Mouse (Mus musculus) hindbrain, embryonic 16.5 days (tissue): Measurements from ENCODE around the gene Parp12. TPM values are rescaled to one million over a fixed set of nuclear protein-coding genes. Genes with fewer than 3 reads are reported as not detected.

Experiments used
- ATAC-seq: fragments of 200-750 bp; cut with Nextera tagmentation; 2 replicates; pipeline ENCODE4 v1.8.0; 2017; ENCODE audit warnings: moderate TSS enrichment, moderate library complexity
- H3K27ac ChIP-seq: fragments of 300-500 bp; sonication (generic); 2 replicates; pipeline ENCODE4 v1.5.1; 2014; ENCODE audit warnings: low read depth, mild to moderate bottlenecking, control low read depth, low read length, moderate library complexity
- H3K27me3 ChIP-seq: fragments of 300-500 bp; sonication (generic); replicated peaks from 2 replicates; pipeline ENCODE4 v1.6.1; 2014; ENCODE audit warnings: low read length; ENCODE audit not compliant: control insufficient read depth, insufficient read depth
- H3K36me3 ChIP-seq: fragments of 300-500 bp; sonication (generic); 2 replicates; pipeline ENCODE4 v1.6.1; 2014; ENCODE audit warnings: mild to moderate bottlenecking, low read length, moderate library complexity, mixed read lengths; ENCODE audit not compliant: control insufficient read depth, insufficient read depth
- H3K4me1 ChIP-seq: fragments of 300-500 bp; sonication (generic); 2 replicates; pipeline ENCODE4 v1.6.1; 2014; ENCODE audit warnings: low read depth, low read length; ENCODE audit not compliant: control insufficient read depth, insufficient read depth
- H3K4me2 ChIP-seq: fragments of 300-500 bp; sonication (generic); 2 replicates; pipeline ENCODE4 v1.6.1; 2014; ENCODE audit warnings: mild to moderate bottlenecking, low read length, control low read depth, moderate library complexity
- H3K4me3 ChIP-seq: fragments of 300-500 bp; sonication (generic); 2 replicates; pipeline ENCODE4 v1.5.1; 2014; ENCODE audit warnings: mild to moderate bottlenecking, low read length, control low read depth, moderate library complexity
- H3K9ac ChIP-seq: fragments of 300-500 bp; sonication (generic); 2 replicates; pipeline ENCODE4 v1.6.1; 2014; ENCODE audit warnings: low read depth, mild to moderate bottlenecking, control low read depth, low read length, moderate library complexity
- H3K9me3 ChIP-seq: fragments of 300-500 bp; sonication (generic); 2 replicates; pipeline ENCODE4 v1.6.1; 2014; ENCODE audit warnings: mild to moderate bottlenecking, low read length, moderate library complexity; ENCODE audit not compliant: control insufficient read depth
- WGBS: fragments of 180-500 bp; shearing (Covaris S2); extraction: QIAGEN DNeasy Blood & Tissue Kit; methylation state at CpG from one replicate; pipeline ENCODE4 v1.1.7; 2014; 5-methylcytosine and 5-hydroxymethylcytosine counted together
- polyA plus RNA-seq: library from polyadenylated mRNA; unstranded; fragments of >200 nt; fragmentation: Nextera tagmentation; extraction: Ambion mirVana; gene quantifications from 2 replicates; pipeline ENCODE4 v1.2.1, GENCODE M21; 2015

Parp12 gene
- 2.4 and 3.0 TPM in 2 replicates for polyA plus RNA-seq

DNA sequence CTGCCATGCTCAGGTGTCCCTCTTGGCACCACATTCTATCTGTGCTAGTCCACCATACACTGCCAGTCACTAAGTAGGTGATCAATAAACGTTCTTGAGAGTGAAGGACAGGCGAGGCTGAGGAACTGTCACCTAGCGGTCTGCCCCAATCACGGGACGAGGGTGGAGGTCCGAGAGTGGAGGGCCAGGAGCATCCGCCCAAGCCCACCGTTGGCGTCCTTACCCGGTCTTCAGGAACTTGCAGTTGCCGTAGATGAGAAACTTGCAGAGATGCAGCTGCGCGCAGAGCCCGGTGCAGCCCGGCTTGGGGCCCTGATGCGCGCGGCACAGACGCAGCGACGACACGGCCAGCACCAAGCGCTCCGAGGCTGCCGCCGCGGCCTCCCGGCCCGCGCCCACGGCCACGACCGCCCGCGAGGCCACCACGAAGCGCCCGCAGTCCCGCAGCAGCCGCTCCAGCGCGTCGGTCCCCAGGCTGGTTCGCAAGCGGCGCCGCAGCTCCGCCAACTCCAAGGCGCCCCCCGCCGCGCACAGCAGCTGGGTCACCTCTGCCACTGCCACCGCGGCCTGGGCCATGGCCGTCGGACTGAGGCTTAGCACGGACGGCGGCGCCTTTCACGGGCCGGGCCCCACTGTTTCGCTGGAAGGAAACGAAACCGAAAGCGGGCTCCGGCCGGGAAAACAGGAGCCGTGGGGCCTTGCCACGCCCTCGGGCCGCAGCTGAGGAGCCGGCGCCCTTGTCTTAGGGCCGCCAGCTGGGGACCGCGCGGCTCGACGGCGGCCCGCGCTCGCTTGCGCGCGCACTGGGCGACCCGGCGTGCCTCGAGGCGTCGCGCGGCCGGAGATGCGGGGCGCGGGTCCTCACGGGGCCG, at the start of gene Parp12:
TSS of gene Parp12 (minus strand) at position 766 of the 872 bp plus-strand sequence.
- H3K36me3 ChIP-seq = no peaks in the 10 kb centered on the region
- H3K27me3 ChIP-seq = peaks cover 21% of the 10 kb centered on the region
- peaks cover 4% of the 10 kb centered on the region for H3K9me3 ChIP-seq
- H3K4me2 ChIP-seq = peak within 1 kb of the TSS; percentile 77
- H3K4me3 ChIP-seq = peak within 1 kb of the TSS; percentile 65
- H3K27ac ChIP-seq = no peak within 1 kb of the TSS
- peaks cover 4% of the 10 kb centered on the region for H3K4me1 ChIP-seq
- peak within 1 kb of the TSS; percentile 72 for H3K9ac ChIP-seq
- peak; percentile 78 for ATAC-seq
- 2% methylated on average over 82 of the region's 101 CpGs for WGBS

DNA sequence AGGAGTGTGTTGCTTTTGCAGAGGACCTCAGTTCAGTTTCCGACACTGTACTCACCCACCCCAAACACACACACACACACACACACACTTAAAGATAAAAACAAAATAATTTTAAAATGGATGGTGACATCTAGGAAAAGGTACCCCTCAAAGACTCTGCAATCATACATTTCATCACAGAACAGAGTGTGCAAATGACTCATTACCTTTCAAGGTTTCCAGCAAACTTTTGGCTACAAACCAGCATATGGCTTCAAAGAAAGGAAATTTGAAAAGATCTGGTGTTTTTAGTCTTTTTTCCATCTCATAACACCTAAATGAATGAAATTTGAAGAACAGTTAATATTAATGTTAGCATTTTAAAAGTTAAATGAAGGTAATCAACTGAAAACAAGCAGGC, 46.7 kb upstream of the Parp12 start:
- no peaks in the 10 kb centered on the region for H3K9me3 ChIP-seq
- H3K4me1 ChIP-seq = no peaks in the 10 kb centered on the region
- 0 out of 2 replicates have a peak, but pooled peaks cover 2% of the 10 kb centered on the region for H3K36me3 ChIP-seq
- no peak overlapping the region for H3K27ac ChIP-seq
- no peak overlapping the region for H3K9ac ChIP-seq
- ATAC-seq = no peak
- WGBS = 100% methylated on average over 1 of the region's 1 CpGs
- no peak overlapping the region for H3K4me2 ChIP-seq
- no peak overlapping the region for H3K4me3 ChIP-seq
- no peaks in the 10 kb centered on the region for H3K27me3 ChIP-seq

DNA sequence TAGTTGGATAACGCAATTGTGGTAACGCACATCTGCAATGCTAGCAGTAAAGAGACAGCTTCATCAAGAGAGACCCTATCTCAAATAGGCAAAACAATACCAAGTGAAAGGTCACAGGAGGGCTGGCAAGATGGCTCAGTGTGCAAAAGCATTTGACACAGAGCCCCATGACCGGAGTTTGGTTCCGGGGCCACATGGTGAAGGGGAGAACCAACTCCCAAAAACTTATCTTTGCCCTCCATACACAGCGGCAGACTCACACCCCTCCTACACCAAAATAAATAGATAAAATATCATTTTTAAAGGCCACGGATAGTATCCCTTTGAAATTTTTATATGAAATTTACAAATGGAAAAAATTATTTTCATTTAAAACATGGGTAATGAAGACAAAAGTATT, 43.8 kb upstream of the Parp12 start:
- 0 out of 2 replicates have a peak, but pooled peaks cover 2% of the 10 kb centered on the region for H3K36me3 ChIP-seq
- H3K27me3 ChIP-seq = no peaks in the 10 kb centered on the region
- H3K27ac ChIP-seq = no peak overlapping the region
- no peak overlapping the region for H3K4me3 ChIP-seq
- no peak overlapping the region for H3K4me2 ChIP-seq
- H3K9me3 ChIP-seq = no peaks in the 10 kb centered on the region
- H3K4me1 ChIP-seq = no peaks in the 10 kb centered on the region
- H3K9ac ChIP-seq = no peak overlapping the region
- no peak for ATAC-seq
- WGBS = 97% methylated on average over 6 of the region's 6 CpGs

DNA sequence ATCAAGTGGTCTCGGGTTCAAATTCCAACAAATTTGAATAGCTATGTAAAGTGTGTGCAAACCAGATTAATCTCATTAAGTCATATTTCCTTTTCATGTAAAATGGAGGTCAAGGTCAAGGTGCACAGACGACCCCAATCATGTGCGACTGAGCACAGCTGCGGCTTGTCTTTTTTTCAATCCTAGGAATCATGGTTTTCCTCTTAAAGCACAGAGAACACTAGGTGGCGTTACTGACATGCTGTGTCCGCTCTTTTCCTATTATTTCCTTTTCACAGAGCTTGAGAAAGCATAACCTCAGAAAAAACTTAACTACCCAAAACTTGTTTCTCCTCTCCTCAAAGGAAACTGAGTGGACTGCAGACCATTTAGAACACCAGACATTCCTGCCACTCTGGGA, 27.9 kb upstream of the Parp12 start:
- no peaks in the 10 kb centered on the region for H3K27me3 ChIP-seq
- peaks cover 26% of the 10 kb centered on the region for H3K36me3 ChIP-seq
- no peak overlapping the region for H3K4me2 ChIP-seq
- no peaks in the 10 kb centered on the region for H3K9me3 ChIP-seq
- no peak overlapping the region for H3K4me3 ChIP-seq
- H3K27ac ChIP-seq = no peak overlapping the region
- no peaks in the 10 kb centered on the region for H3K4me1 ChIP-seq
- H3K9ac ChIP-seq = no peak overlapping the region
- no peak for ATAC-seq
- WGBS = 45% methylated on average over 6 of the region's 6 CpGs

DNA sequence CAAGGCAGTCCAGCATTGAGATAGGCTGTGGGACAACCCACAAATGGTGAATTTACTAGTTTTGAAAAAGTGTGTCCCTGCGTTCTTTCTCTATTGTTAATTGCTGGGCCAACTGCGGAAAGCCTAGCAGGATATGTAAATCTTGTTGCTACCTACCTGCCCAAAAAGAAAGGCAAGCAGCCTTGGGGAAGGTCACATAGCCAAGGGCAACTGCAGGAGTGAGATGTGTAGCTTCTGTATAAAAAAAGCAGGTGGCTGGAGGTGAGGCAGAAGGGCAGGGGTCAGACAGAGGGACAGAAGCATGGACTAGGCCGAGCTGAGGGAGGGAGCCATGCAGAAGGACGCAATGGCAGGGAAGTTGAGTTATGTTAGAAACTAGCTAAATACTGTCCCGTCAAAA, 14.4 kb upstream of the Parp12 start:
- Histone ChIP-seq H3K27me3 (no peaks in the 10 kb centered on the region), H3K36me3 (peaks cover 15% of the 10 kb centered on the region), H3K27ac (no peak overlapping the region), H3K4me3 (no peak overlapping the region), H3K9me3 (peaks cover 2% of the 10 kb centered on the region), H3K4me1 (no peaks in the 10 kb centered on the region), H3K4me2 (no peak overlapping the region), H3K9ac (no peak overlapping the region)
- WGBS = 62% methylated on average over 5 of the region's 5 CpGs
- no peak for ATAC-seq

DNA sequence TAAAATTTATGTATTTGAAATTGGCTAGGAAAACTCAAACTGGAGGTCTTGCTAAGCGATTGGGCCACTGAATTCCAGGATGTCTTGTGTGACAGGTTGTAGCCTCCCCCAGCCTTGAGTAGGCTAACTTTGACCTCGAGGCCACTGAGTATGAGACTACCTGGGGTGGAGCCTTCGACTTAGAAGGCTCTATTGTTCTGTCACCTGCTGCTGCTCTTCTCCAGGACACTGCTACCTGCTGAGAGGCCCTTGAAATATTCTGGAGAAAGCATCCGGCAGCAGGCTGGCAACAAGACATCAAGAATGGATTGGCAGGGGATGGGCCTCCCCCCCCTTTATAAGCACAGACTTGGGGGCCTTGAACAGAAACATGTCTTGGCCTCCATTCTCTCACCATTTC, 13.3 kb upstream of the Parp12 start:
- H3K27me3 ChIP-seq = no peaks in the 10 kb centered on the region
- H3K36me3 ChIP-seq = peaks cover 15% of the 10 kb centered on the region
- peaks cover 2% of the 10 kb centered on the region for H3K9me3 ChIP-seq
- no peak overlapping the region for H3K9ac ChIP-seq
- no peak overlapping the region for H3K27ac ChIP-seq
- H3K4me1 ChIP-seq = no peaks in the 10 kb centered on the region
- H3K4me2 ChIP-seq = no peak overlapping the region
- H3K4me3 ChIP-seq = no peak overlapping the region
- ATAC-seq = no peak
- WGBS = 30% methylated on average over 4 of the region's 4 CpGs

DNA sequence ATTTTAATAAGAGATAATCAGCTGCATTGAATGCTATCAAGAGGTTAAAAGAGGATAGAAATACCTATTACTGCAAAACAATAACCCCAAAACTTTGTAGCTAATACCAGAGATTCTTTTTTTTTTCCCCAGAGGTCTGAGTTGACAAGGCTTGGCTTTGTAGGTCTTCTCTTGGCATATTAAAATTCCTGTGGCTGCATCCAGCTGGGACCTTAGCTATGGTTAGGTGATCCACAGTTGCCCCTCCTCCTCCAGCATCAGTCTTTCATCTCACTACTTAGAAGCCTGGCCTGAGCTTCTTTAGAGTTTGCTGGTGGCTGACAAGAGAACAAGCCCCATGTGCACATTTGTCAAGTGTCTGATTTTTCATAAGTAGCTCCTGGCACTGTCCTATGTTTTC, 6.6 kb upstream of the Parp12 start:
- H3K9ac ChIP-seq = no peak overlapping the region
- no peak overlapping the region for H3K4me2 ChIP-seq
- ATAC-seq = no peak

DNA sequence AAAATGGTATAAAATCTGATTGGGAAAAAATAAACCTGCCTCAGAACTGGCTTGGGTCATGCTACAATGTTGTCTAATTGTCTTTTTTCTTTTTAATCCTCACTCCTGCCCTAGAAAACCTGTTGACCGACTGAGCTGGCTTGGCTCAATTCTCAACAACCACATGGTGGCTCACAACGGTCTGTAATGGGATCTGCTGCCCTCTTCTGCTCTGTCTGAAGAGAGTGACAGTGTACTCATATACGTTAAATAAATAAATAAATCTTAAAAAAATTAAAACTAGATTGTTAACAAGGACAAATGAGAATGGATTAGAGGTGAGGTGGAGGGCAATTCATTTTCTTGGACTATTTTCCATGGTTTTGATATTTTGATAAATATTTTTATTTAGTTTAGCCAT, 2.5 kb upstream of the Parp12 start:
- H3K36me3 ChIP-seq = no peaks in the 10 kb centered on the region
- peaks cover 4% of the 10 kb centered on the region for H3K4me1 ChIP-seq
- H3K9ac ChIP-seq = no peak overlapping the region
- no peak for ATAC-seq
- no peak overlapping the region for H3K4me3 ChIP-seq
- 62% methylated on average over 3 of the region's 3 CpGs for WGBS
- H3K27me3 ChIP-seq = peaks cover 21% of the 10 kb centered on the region
- H3K4me2 ChIP-seq = no peak overlapping the region
- peaks cover 4% of the 10 kb centered on the region for H3K9me3 ChIP-seq
- H3K27ac ChIP-seq = no peak overlapping the region

More for the DNA sequence above, 6.6 kb upstream of the Parp12 start:
- no peaks in the 10 kb centered on the region for H3K36me3 ChIP-seq
- no peaks in the 10 kb centered on the region for H3K4me1 ChIP-seq
- H3K27me3 ChIP-seq = no peaks in the 10 kb centered on the region
- no peak overlapping the region for H3K4me3 ChIP-seq
- H3K27ac ChIP-seq = no peak overlapping the region
- H3K9me3 ChIP-seq = no peaks in the 10 kb centered on the region; the same call in 1 of the 2 replicates

DNA sequence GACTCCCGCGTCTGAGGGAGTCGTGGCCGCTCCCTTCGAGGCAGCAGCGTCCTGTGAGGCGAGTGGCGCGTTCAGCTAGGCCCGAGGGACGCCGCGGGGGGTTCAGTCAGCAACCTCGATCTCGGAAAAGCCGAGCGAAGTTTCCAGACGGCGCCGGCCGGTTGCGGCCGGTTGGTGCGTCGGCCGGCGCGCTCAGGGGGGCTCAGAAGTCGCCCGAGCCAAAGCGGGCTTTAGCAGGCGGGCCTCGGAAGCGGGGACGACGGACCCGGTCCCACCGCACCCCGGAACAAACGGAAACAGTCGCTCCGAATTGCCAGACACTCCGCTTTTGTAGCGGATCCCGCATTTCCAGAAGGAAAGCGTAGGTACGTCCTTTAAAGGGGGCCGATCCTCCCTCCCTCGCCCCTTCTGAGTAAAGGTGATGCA, 320 bp upstream of the Parp12 start:
- H3K27me3 ChIP-seq = peaks cover 21% of the 10 kb centered on the region
- ATAC-seq = peak; percentile 35; the same call in 1 of the 2 replicates
- peak overlapping the region; percentile 72 for H3K9ac ChIP-seq
- H3K9me3 ChIP-seq = peaks cover 4% of the 10 kb centered on the region
- H3K27ac ChIP-seq = no peak overlapping the region
- no peaks in the 10 kb centered on the region for H3K36me3 ChIP-seq
- H3K4me3 ChIP-seq = peak overlapping the region; percentile 65
- peaks cover 4% of the 10 kb centered on the region for H3K4me1 ChIP-seq
- H3K4me2 ChIP-seq = peak overlapping the region; percentile 77
- 12% methylated on average over 48 of the region's 49 CpGs for WGBS
